Mouse (Mus musculus) liver, embryonic 14.5 days (tissue): ENCODE data around the gene Pcca. TPM values are rescaled to one million over a fixed set of nuclear protein-coding genes. Genes with fewer than 3 reads are reported as not detected.

Experiments used
- ATAC-seq: fragments of 200-750 bp; cut with Nextera tagmentation; 2 replicates; pipeline ENCODE4 v1.8.0; 2017; ENCODE audit warnings: moderate number of reproducible peaks, mild to moderate bottlenecking, moderate library complexity; ENCODE audit not compliant: insufficient read depth
- DNase-seq, 3 experiments: peaks; one replicate each; pipeline ENCODE4 v3.0.0-alpha.2; 2012 to 2013; ENCODE audit warnings: low read depth in 3 of 3, low spot score in 3 of 3
- H3K27ac ChIP-seq: fragments of 300-500 bp; sonication (generic); 2 replicates; pipeline ENCODE4 v1.5.1; 2014; ENCODE audit warnings: moderate library complexity, mild to moderate bottlenecking, control low read depth, inconsistent platforms
- H3K27me3 ChIP-seq: fragments of 300-500 bp; sonication (generic); 2 replicates; pipeline ENCODE4 v1.6.1; 2014; ENCODE audit warnings: mild to moderate bottlenecking, low read length, moderate library complexity; ENCODE audit not compliant: control insufficient read depth, insufficient read depth
- H3K36me3 ChIP-seq: fragments of 300-500 bp; sonication (generic); replicated peaks from 2 replicates; pipeline ENCODE4 v1.6.1; 2014; ENCODE audit warnings: low read depth; ENCODE audit not compliant: control insufficient read depth, insufficient read depth
- H3K4me1 ChIP-seq, 2 experiments: fragments of 200-500 bp in 1 of 2; fragments of 300-500 bp in 1 of 2; sonication (generic) in 1 of 2; replicated peaks; 2 replicates each; pipeline ENCODE4 v1.6.1; 2012 to 2014; ENCODE audit warnings: antibody characterized with exemption in 1 of 2, inconsistent platforms in 1 of 2, low read length in 1 of 2; ENCODE audit not compliant: control insufficient read depth in 2 of 2, insufficient read depth in 2 of 2
- H3K4me2 ChIP-seq: fragments of 300-500 bp; sonication (generic); 2 replicates; pipeline ENCODE4 v1.6.1; 2014; ENCODE audit warnings: low read depth, mild to moderate bottlenecking, control low read depth, moderate library complexity
- H3K4me3 ChIP-seq, 2 experiments: fragments of 200-500 bp in 1 of 2; fragments of 300-500 bp in 1 of 2; sonication (generic) in 1 of 2; 2 replicates each; pipeline ENCODE4 v1.5.1; 2012 to 2014; ENCODE audit warnings: low read depth in 2 of 2, low read length in 2 of 2, mild to moderate bottlenecking in 2 of 2, control low read depth in 1 of 2, inconsistent platforms in 1 of 2, moderate library complexity in 1 of 2; ENCODE audit not compliant: insufficient read depth in 1 of 2
- H3K9ac ChIP-seq: fragments of 300-500 bp; sonication (generic); replicated peaks from 2 replicates; pipeline ENCODE4 v1.6.1; 2014; ENCODE audit warnings: mild to moderate bottlenecking, control low read depth, moderate library complexity
- H3K9me3 ChIP-seq: fragments of 300-500 bp; sonication (generic); 2 replicates; pipeline ENCODE4 v1.6.1; 2016; ENCODE audit warnings: low read length, mixed read lengths; ENCODE audit not compliant: control insufficient read depth
- CTCF ChIP-seq: IDR thresholded peaks from 2 replicates; pipeline ENCODE4 v1.5.1; 2016; ENCODE audit warnings: antibody characterized with exemption, low read depth, control low read depth
- EP300 ChIP-seq: IDR thresholded peaks from 2 replicates; pipeline ENCODE4 v1.6.1; 2016; ENCODE audit warnings: antibody characterized with exemption, low read depth
- WGBS: fragments of 180-500 bp; shearing (Covaris S2); extraction: QIAGEN DNeasy Blood & Tissue Kit; methylation state at CpG from one replicate; pipeline ENCODE4 v1.1.7; 2014; ENCODE audit not compliant: insufficient replicate concordance; 5-methylcytosine and 5-hydroxymethylcytosine counted together
- polyA plus RNA-seq, 2 experiments: library from polyadenylated mRNA; depleted of rRNA in 1 of 2; stranded (reverse) in 1 of 2; unstranded in 1 of 2; fragments of >200 nt; fragmentation: Nextera tagmentation in 1 of 2; extraction: Ambion mirVana in 1 of 2; gene quantifications; 2 replicates each; pipeline versions ENCODE4 v1.2.1 to v1.2.3; 2012 to 2014

Pcca gene
- polyA plus RNA-seq, 2 experiments = 8.9 to 9.8 TPM

- no peaks in the 10 kb centered on the region for H3K36me3 ChIP-seq
- no peaks in the 10 kb centered on the region for H3K27me3 ChIP-seq
- H3K9me3 ChIP-seq = no peaks in the 10 kb centered on the region
- H3K4me1 ChIP-seq = no peaks in the 10 kb centered on the region
- H3K9ac ChIP-seq = no peak overlapping the region
- H3K4me3 ChIP-seq = no peak overlapping the region
- no peak overlapping the region for H3K27ac ChIP-seq
- 57% methylated on average over 4 of the region's 4 CpGs for WGBS
- no peak for TF ChIP-seq CTCF
- H3K4me2 ChIP-seq = no peak overlapping the region
- ATAC-seq (no peak), DNase-seq (no peak)
These were observed 328.5 kb downstream of the Pcca start for GRCm38 (mm10) chr14:122862623-122863022.

GRCm38 (mm10) chr14:122865462-122866129 is 331.5 kb downstream of the Pcca start:
- H3K4me2 ChIP-seq = no peak overlapping the region
- H3K9me3 ChIP-seq = no peaks in the 10 kb centered on the region
- TF ChIP-seq CTCF (no peak), EP300 (no peak)
- no peaks in the 10 kb centered on the region for H3K36me3 ChIP-seq
- H3K27me3 ChIP-seq = no peaks in the 10 kb centered on the region
- H3K4me3 ChIP-seq = no peak overlapping the region
- 27% methylated on average over 4 of the region's 4 CpGs for WGBS
- H3K4me1 ChIP-seq = no peaks in the 10 kb centered on the region
- ATAC-seq = no peak
- DNase-seq = no peak
- H3K9ac ChIP-seq = no peak overlapping the region
- no peak overlapping the region for H3K27ac ChIP-seq

- WGBS = 63% methylated on average over 4 of the region's 4 CpGs
- ATAC-seq = no peak
- Histone ChIP-seq H3K4me3 (no peak overlapping the region), H3K27ac (no peak overlapping the region), H3K36me3 (no peaks in the 10 kb centered on the region), H3K9ac (no peak overlapping the region), H3K4me2 (no peak overlapping the region), H3K27me3 (no peaks in the 10 kb centered on the region), H3K9me3 (no peaks in the 10 kb centered on the region), H3K4me1 (no peaks in the 10 kb centered on the region)
- TF ChIP-seq EP300 (no peak), CTCF (no peak)
- DNase-seq = no peak
These were observed 333.6 kb downstream of the Pcca start for GRCm38 (mm10) chr14:122867531-122868285.

GRCm38 (mm10) chr14:122869831-122870230 is 335.7 kb downstream of the Pcca start:
- H3K4me2 ChIP-seq = no peak overlapping the region
- H3K4me3 ChIP-seq = no peak overlapping the region
- no peak for DNase-seq
- ATAC-seq = no peak
- no peak overlapping the region for H3K9ac ChIP-seq
- H3K4me1 ChIP-seq = no peaks in the 10 kb centered on the region
- WGBS = 52% methylated on average over 6 of the region's 6 CpGs
- TF ChIP-seq EP300 (no peak), CTCF (no peak)
- H3K9me3 ChIP-seq = no peaks in the 10 kb centered on the region
- no peak overlapping the region for H3K27ac ChIP-seq
- no peaks in the 10 kb centered on the region for H3K27me3 ChIP-seq
- no peaks in the 10 kb centered on the region for H3K36me3 ChIP-seq

GRCm38 (mm10) chr14:122871841-122872580 is 337.9 kb downstream of the Pcca start:
- no peak for ATAC-seq
- H3K4me2 ChIP-seq = no peak overlapping the region
- WGBS = 49% methylated on average over 4 of the region's 4 CpGs
- no peaks in the 10 kb centered on the region for H3K27me3 ChIP-seq
- no peaks in the 10 kb centered on the region for H3K9me3 ChIP-seq
- H3K27ac ChIP-seq = no peak overlapping the region
- H3K4me1 ChIP-seq = no peaks in the 10 kb centered on the region
- H3K36me3 ChIP-seq = no peaks in the 10 kb centered on the region
- H3K4me3 ChIP-seq = no peak overlapping the region
- DNase-seq = no peak
- H3K9ac ChIP-seq = no peak overlapping the region
- TF ChIP-seq CTCF (no peak), EP300 (no peak)
